Mouse (Mus musculus) megakaryocyte-erythroid progenitor cell, adult 5-6 weeks (primary cell): ENCODE results near the gene Ttyh1. TPM values are rescaled to one million over a fixed set of nuclear protein-coding genes. Genes with fewer than 3 reads are reported as not detected.
A peak's percentile ranks its signal among the peaks of the same experiment; 100 is the strongest.

Source experiments
- ATAC-seq: replicated peaks from 2 replicates; pipeline ENCODE4 v1.8.0; 2016; ENCODE audit warnings: mild to moderate bottlenecking, inconsistent platforms; ENCODE audit not compliant: severe bottlenecking, poor library complexity, low FRiP score, low TSS enrichment
- total RNA-seq, 2 experiments: library from RNA; stranded (forward) in 1 of 2; stranded (reverse) in 1 of 2; fragments of 200-1000, 215-1000 nt in 1 of 2; fragments of >200 nt in 1 of 2; fragmentation: Nextera tagmentation in 1 of 2; gene quantifications; 2 replicates each; pipeline ENCODE4 v1.2.3; 2014 to 2017

Ttyh1 gene
- total RNA-seq, 2 experiments from 2014 or later = not detected

DNA sequence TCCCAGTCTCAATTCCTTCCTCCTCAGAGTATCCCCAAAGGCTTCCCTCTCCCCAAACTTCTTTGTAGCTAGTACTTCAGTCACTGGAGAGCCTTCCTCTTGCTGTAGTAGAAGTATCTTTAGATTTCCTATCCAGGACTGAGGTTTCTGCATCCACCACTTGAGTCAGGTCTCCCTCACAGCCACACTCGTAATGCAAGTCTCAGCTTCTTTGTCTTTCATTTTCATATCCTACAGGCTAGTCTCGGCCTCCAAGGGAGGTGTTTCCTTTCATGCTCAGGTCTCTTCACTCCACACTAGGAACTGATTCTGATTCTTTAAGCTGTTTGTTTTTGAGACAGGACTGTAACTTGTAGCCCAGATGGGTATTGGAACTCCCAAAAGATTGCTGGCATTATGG, 19.0 kb downstream of the Ttyh1 start:
- no peak for ATAC-seq

GRCm38 (mm10) chr7:4138671-4139070, 19.5 kb downstream of the Ttyh1 start:
- no peak for ATAC-seq

DNA sequence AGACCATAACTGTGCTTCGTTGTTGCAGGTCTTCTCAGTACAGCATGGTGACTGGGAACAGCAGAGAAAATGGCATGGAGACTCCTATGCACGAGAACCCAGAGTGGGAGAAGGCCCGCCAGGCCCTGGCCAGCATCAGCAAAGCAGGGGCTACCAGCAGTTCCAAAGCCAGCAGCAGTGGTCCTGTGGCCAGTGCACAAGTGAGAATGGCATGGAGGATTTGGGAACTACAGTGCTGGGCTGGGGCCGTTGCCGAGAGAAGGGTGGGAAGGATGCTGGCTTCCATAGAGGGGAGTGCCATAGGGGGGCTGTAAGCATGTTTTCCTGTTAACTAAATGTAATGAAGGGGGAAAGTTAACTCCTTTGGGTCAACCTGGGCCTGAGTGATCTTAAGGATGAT, 20.2 kb downstream of the Ttyh1 start:
- ATAC-seq = no peak

DNA sequence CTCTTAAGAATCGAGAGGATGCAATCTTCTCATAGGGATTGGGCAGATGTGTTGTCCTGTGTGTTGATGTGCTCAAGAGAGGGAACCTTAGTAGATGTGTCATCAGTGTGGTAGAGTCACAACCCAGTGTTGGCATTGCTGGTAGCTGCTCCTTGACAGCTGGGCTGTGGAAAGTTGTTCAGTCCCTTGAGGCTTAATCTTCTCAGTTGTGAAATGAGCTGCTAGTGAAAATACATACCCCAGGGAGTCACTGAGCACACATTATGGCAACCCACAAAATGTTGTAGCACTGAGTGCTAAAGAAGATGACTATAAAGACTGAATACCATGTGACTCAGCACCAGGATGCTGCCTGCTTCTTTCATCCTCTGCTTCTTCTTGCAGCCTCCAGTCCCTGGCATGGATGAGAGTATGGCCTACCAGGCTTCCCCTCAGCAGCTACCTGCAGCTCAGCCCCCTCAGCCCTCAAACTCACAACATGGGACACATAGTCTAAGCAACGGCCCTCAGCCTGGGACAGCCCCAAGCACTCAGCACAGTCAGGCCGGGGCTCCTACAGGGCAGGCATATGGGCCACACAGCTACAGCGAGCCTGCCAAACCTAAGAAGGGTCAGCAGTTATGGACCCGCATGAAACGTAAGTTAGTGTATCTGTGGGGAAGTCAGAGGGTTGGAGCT, 22.6 kb downstream of the Ttyh1 start:
- ATAC-seq = no peak

GRCm38 (mm10) chr7:4142796-4143445, 23.7 kb downstream of the Ttyh1 start:
- no peak for ATAC-seq

DNA sequence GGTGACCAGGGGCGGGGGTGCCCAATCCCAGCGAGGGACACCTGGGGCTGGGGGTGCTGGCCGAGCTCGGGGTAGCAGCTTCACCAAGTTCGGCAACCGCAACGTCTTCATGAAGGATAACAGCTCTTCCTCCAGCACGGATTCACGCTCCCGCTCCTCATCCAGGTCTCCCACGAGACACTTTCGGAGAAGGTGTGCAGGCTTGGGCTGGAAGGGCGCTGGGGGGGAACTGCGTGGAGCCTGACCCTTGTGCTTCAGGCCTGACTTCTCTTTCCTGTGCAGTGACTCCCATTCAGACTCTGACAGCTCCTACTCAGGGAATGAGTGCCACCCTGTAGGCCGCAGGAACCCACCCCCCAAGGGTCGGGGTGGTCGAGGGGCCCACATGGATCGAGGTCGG, 24.3 kb downstream of the Ttyh1 start:
- no peak for ATAC-seq

DNA sequence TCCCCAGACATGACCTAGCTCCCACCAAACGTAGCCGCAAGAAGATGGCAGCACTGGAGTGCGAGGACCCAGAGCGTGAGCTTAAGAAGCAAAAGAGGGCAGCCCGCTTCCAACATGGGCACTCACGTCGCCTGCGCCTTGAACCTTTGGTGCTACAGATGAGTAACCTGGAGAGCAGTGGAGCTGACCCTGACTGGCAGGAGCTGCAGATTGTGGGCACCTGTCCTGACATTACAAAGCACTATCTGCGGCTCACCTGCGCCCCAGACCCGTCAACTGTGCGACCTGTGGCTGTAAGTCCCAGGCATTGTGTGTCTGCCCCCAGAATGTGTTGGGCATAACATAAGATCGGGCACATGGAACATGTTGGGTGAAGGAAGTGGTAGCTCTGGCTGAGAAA, 24.8 kb downstream of the Ttyh1 start:
- ATAC-seq = no peak

DNA sequence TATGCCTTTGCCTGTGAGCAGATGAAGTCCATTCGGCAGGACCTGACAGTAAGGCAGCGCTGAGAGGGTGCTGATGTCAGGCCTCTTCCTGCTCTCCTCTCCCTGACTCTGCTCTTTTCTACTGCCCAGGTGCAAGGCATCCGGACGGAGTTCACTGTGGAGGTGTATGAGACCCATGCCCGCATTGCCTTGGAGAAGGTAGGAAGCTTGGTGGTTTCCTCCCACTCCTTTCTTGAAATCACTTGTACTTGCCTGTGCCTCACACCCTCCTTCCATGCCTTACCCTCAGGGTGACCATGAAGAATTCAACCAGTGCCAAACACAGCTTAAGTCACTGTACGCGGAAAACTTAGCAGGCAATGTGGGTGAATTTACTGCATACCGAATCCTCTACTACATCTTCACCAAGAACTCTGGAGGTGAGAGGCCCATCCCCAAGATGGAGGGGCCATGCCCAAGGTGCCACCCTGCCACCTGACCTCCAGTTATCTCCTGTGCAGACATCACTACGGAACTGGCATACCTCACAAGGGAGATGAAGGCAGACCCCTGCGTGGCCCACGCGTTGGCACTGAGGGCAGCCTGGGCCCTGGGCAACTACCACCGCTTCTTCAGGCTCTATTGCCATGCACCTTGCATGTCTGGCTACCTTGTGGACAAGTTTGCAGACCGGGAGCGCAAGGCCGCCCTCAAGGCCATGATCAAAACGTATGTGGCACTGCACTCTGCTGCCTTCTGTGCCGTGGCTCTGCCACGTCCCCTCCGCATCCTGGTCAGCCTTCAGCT, 25.8 kb downstream of the Ttyh1 start:
- ATAC-seq = no peak

GRCm38 (mm10) chr7:4145552-4146190, 26.5 kb downstream of the Ttyh1 start:
- ATAC-seq = peak; percentile 24; the same call in 1 of the 2 replicates

DNA sequence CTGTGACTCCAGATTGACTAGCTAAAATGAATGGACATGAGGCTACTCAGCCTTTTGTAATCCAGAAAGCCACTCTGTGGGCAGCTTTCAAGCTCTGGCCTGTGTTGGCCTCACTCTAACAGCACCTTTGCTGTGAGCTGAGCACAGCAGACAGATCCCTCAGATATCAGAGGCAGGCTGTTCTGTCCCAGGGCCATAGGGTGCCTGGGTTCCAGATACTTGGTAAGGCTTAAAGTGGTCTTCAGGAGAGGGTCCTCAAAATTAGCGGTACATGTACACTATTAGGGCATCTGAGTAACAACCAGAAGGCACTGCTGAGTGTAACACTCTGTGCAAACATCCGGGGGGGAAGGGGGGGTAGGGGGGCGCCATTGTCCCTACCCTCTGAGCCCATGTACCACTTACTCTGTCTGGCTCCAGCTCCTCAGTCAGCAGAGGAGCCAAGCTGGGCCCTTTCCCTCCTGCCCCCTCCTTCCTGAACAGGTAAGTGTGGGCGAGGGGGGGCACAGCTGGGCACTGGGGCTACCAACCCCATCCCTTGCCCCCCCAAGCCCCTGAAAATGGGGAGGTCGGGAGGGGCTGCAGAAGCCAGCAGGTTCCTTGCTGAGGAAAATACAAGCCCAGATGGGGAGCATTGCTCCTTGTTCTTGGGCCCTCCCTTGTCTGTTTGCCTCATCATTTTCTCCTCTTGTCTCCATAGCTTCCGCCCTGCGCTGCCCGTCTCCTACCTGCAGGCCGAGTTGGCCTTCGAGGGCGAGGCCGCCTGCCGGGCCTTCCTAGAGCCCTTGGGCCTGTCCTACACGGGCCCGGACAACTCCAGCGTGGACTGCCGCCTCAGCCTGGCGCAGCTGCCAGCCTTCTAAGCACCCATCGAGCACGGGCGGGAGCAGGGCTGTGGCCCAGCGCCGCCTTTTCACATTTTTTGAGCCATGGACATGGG, 27.3 kb downstream of the Ttyh1 start:
- no peak for ATAC-seq

GRCm38 (mm10) chr7:4147371-4147770, 28.2 kb downstream of the Ttyh1 start:
- ATAC-seq = no peak

DNA sequence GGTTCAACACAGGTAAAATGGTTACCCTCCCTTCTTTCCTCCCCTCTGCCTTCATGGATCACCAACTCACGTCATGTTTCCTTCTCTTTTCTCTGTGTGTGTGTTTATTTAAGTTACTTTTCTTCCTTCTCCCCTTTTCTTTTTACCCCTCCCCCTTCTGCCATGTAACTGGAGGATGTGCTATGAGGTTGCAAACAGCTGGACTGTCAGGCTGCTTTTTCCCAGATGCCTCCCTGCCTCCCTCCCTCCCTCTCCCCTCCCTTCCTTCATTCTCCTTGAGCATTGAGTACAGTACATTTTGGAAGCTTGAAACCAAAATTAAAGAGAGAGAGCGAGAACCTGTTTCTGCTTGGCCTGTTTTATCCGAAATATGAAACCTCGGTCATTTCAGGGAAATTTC, 28.6 kb downstream of the Ttyh1 start:
- ATAC-seq = no peak

GRCm38 (mm10) chr7:4148341-4149208, 29.4 kb downstream of the Ttyh1 start:
- peak; percentile 6; the same call in 1 of the 2 replicates for ATAC-seq

DNA sequence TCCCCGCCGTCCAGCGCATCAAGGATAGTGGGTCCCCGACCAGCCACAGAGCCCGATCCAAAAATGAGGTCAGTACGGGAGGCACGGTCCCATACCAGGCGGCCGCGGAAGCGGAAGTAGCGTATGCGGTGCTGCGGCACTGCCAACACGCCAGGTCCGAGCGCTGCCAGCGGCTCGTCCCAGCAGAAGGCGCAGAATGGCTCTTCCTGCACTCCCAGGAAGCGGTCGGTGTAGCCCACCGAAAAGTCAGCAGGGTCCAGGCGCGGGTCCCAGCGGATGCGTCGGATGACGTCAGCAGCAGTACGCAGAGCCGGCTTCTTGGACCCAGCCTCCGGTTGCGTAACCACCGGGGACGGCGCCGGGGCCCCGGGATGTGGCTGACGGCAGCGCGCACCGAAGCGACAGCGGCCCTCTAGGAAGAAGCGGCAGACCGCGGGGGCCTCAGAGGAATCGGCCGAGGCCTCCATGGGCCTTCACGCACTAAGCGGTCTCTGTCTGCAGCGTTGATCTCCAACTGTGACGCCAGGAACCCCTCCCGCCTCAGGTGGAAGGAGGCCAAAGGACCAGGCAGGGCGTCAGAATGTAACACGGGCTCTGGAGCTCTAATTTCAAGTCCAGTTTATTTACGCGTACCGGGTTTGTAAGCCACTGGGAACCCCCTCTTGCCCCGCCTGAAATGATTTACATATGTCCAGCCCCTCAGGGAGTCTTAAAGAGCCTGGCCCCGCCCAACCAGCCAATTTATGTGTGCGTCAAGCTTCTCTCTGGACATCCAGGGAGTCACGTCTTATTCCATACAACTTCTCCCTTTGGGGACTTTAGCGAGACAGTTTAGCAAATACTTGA, 30.2 kb downstream of the Ttyh1 start:
- ATAC-seq = peak; percentile 56

DNA sequence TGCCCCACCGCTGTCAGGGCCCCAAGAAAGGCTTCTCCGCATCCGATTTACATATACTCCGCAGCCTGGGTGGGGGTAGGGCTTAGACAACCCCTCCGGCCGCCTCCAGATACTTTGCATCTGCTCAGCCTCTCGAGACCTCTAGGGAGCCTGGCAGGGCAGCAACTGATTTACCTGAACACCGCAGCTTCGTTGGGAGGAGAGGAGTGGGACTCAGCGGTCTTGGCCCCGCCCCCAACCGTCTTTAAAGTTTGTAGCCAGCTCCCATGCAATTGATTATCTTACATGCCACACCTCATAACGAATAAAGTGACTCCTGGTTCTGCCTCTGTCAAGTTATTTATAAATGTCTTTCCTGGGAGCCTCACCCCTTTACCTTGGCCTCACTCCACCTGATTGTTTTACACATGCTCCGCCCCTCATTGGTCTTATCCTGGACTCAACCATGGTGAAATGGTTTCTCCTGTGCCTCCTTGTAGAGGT, 30.9 kb downstream of the Ttyh1 start, which contains the start of gene Leng9:
TSS of gene Leng9 (minus strand) at position 316 of the 483 bp plus-strand sequence.
- ATAC-seq = peak; percentile 26

GRCm38 (mm10) chr7:4150811-4151221, 31.6 kb downstream of the Ttyh1 start:
- peak; percentile 45 for ATAC-seq

DNA sequence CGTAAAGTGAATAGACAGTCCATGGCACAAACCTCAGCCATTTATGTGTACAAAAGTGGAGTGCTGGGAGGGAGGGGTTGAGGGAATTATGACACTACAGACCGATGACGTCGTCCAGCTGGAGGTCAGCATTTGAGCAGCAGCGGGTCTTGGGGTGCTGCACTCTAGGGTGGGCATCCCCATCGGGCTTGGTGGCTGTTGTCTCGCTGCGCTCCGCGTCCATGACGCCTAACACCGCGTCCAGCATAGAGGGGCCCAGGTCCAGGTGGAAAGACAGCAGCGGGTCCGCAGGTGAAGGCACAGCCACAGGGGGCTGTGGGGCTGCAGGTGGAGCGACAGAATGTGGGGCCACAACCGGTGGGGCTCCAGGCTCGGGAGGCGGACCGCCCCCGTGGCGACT, 32.0 kb downstream of the Ttyh1 start:
- no peak for ATAC-seq
